Mouse (Mus musculus): ENCODE measurements around the gene Tgfb1. TPM values are rescaled to one million over a fixed set of nuclear protein-coding genes. Genes with fewer than 3 reads are reported as not detected.

Tgfb1 gene
- polyA plus RNA-seq, 1 experiment from 2014 or later, result 1.1 TPM

DNA sequence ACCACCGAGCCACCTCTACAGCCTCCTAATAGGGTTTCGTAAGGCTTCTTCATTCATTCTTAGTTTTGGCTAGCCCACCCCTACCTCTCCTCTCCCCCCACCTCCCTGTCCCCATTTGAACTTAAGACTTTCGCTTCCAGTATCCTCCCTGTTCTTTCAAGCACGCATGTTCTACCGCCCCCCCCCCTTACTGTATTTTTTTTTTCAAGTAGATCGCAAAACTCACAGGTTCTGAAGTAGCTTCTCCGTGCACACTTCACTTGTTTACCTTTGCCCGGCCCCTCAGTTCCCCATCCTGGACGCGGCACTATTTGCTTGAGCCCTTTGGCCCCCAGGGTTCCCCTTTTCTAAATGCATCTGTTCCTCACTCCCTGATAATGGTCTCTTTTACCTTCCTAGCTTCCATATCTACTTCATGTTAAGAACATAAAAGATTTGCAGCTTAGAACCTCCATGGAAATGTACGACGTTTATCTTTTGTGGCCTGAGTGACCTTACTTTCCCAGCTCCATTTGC lies 34.5 kb upstream of the Tgfb1 start:
- no peak for DNase-seq (ENCODE audit: low spot score)

DNA sequence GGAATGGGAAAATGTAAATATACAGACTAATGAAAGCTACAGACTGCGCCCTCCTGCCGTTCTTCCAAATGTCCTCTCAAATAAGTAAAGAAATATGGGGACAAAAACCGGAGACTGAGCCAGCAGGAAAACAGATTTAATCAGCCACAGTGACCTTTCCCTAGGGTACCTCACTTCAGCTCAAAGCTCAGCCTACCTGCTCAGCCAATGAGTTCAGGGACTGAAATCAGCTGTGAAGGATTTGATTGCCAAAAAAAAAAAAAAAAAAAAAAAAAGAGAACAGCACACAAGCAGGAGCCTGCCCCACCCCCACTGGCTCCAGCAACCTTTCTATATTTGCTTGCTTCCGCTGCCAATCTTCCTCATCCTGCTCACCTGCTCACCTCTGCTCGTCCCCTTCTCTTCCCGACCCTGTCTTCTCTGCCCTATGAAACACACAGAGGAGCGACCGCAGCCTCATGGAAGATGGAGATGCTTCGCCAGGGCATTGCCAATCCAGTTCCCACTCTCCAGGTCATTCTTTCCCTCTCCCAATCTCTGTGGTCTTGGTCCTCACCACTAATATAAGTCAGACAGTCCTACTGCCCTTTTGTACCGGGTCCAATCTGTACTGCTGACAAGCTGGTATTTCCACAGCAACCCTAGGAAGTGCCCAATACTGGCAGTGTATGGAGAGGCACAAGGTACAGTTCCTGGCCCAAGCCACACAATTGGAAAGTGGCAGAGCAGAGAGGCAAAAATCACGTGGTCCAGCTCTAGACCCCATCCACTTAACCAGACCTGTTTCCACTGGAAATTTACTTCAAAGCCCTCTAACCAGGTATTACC lies 31.0 kb upstream of the Tgfb1 start:
- Histone ChIP-seq H3K36me3 (ENCODE audit: control insufficient read depth, insufficient read depth, low read length) (no peaks in the 10 kb centered on the region), H3K27me3 (ENCODE audit: control insufficient read depth, insufficient read depth, low read length) (no peaks in the 10 kb centered on the region), H3K4me3 (ENCODE audit: low read depth, low read length) (no peak overlapping the region), H3K9ac (ENCODE audit: low read depth, low read length) (no peak overlapping the region), H3K4me1 (replicated peaks; ENCODE audit: control insufficient read depth, insufficient read depth, low read length) (0 out of 2 replicates have a peak, but pooled peaks cover 3% of the 10 kb centered on the region), H3K9me3 (ENCODE audit: control insufficient read depth, low read length) (no peaks in the 10 kb centered on the region), H3K27ac (ENCODE audit: low read depth, low read length) (no peak overlapping the region), H3K4me2 (replicated peaks; ENCODE audit: low read depth, low read length) (no peak overlapping the region)
- 78% methylated on average over 11 of the region's 11 CpGs for WGBS
- DNase-seq (ENCODE audit: low spot score), result no peak
- no peak for ATAC-seq (ENCODE audit: low FRiP score)

More for the DNA sequence above, 34.5 kb upstream of the Tgfb1 start:
- H3K9ac ChIP-seq (ENCODE audit: low read depth, low read length), result no peak overlapping the region
- ATAC-seq (ENCODE audit: low FRiP score), result no peak
- H3K4me1 ChIP-seq (replicated peaks; ENCODE audit: control insufficient read depth, insufficient read depth, low read length), result no peaks in the 10 kb centered on the region
- no peaks in the 10 kb centered on the region for H3K9me3 ChIP-seq (ENCODE audit: control insufficient read depth, low read length)
- no peaks in the 10 kb centered on the region for H3K36me3 ChIP-seq (ENCODE audit: control insufficient read depth, insufficient read depth, low read length)
- no peaks in the 10 kb centered on the region for H3K27me3 ChIP-seq (ENCODE audit: control insufficient read depth, insufficient read depth, low read length)
- H3K4me3 ChIP-seq (ENCODE audit: low read depth, low read length), result no peak overlapping the region
- no peak overlapping the region for H3K4me2 ChIP-seq (replicated peaks; ENCODE audit: low read depth, low read length)
- H3K27ac ChIP-seq (ENCODE audit: low read depth, low read length), result no peak overlapping the region
- WGBS, result 92% methylated on average over 11 of the region's 12 CpGs

GRCm38 (mm10) chr7:25657785-25658184 lies 29.0 kb upstream of the Tgfb1 start:
- Histone ChIP-seq H3K27ac (ENCODE audit: low read depth, low read length) (no peak overlapping the region), H3K4me2 (replicated peaks; ENCODE audit: low read depth, low read length) (peak overlapping the region; percentile 45), H3K9me3 (ENCODE audit: control insufficient read depth, low read length) (no peaks in the 10 kb centered on the region), H3K27me3 (ENCODE audit: control insufficient read depth, insufficient read depth, low read length) (no peaks in the 10 kb centered on the region), H3K9ac (ENCODE audit: low read depth, low read length) (no peak overlapping the region; the same call in 1 of the 2 replicates), H3K4me1 (replicated peaks; ENCODE audit: control insufficient read depth, insufficient read depth, low read length) (0 out of 2 replicates have a peak, but pooled peaks cover 3% of the 10 kb centered on the region), H3K4me3 (ENCODE audit: low read depth, low read length) (peak overlapping the region; percentile 67), H3K36me3 (ENCODE audit: control insufficient read depth, insufficient read depth, low read length) (no peaks in the 10 kb centered on the region)
- 40% methylated on average over 10 of the region's 10 CpGs for WGBS
- peak; percentile 3 for DNase-seq (ENCODE audit: low spot score)
- no peak for ATAC-seq (ENCODE audit: low FRiP score)

DNA sequence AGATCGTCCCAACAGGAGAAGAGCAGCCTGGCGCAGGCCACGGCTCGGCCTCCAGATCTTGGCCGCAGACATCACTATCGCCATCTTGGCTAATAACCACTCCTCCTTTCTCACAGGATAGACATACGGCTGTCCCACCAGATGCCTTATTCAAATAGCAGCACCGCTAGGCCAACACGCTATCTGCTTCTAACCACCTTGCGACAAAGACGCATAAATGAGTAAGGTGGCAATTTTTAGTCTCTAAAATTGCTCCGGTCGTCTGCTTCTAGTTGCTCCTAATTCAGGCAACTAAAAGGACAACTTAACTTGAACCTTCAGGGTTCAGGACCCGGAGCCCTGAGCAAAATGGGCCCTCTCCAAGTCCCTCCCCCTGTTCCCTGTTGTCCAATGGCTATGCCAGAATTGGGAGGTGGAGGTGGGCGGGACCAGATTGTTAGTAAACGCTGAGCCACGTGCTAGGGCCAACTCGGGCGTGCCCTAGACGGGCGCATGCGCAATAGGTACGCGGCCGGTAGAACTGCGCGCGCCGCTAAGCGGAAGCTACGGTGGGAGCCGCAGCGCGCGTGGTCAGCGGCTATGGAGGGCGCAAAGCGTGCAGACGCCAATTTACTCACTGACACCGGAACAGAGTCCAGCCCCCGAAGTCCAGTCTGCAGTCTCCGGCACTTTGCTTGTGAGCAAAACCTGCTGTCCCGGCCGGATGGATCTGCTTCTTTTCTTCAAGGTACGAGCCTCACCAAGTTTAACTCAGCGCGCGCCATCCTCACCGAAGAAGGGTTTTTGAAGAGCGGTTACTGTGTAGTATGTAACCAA lies 27.9 kb upstream of the Tgfb1 start, which contains the start of the genes Bckdha and Exosc5:
Gene Bckdha (minus strand): TSS at position 325 of the 816 bp plus-strand sequence.
Gene Exosc5 (plus strand): TSS at position 508 of the 816 bp plus-strand sequence.
- peak; percentile 100 for DNase-seq (ENCODE audit: low spot score)
- ATAC-seq (ENCODE audit: low FRiP score), result peak; percentile 100
- WGBS, result 0% methylated on average over 50 of the region's 50 CpGs
- Histone ChIP-seq H3K27me3 (ENCODE audit: control insufficient read depth, insufficient read depth, low read length) (no peaks in the 10 kb centered on the region), H3K4me2 (replicated peaks; ENCODE audit: low read depth, low read length) (peak within 1 kb of the TSS; percentile 68), H3K36me3 (ENCODE audit: control insufficient read depth, insufficient read depth, low read length) (no peaks in the 10 kb centered on the region), H3K9me3 (ENCODE audit: control insufficient read depth, low read length) (no peaks in the 10 kb centered on the region), H3K27ac (ENCODE audit: low read depth, low read length) (no peak within 1 kb of the TSS), H3K9ac (ENCODE audit: low read depth, low read length) (peak within 1 kb of the TSS; percentile 69), H3K4me3 (ENCODE audit: low read depth, low read length) (peak within 1 kb of the TSS; percentile 67), H3K4me1 (replicated peaks; ENCODE audit: control insufficient read depth, insufficient read depth, low read length) (0 out of 2 replicates have a peak, but pooled peaks cover 3% of the 10 kb centered on the region)

DNA sequence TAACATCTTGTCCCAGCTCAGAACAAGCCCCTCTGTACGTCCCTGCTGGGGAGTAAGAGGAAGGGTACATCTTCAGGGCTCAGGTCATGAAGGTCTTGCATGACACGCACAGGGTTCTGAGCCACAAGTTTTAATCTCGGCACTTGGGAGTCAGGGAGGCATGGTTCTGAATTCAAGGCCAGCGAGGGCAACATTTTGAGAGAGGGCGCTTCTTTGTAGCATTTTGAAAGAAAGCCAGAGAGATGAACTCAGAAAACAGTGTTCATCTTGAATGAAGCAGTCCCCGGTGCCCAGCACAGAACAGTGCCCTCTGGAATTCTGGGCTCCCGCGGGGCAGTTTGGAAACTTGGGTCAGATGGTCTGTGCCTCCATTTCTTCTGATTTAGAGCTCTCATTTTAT lies 20.4 kb upstream of the Tgfb1 start:
- H3K27ac ChIP-seq (ENCODE audit: low read depth, low read length), result no peak overlapping the region
- 94% methylated on average over 8 of the region's 8 CpGs for WGBS
- H3K4me3 ChIP-seq (ENCODE audit: low read depth, low read length), result no peak overlapping the region
- H3K9ac ChIP-seq (ENCODE audit: low read depth, low read length), result no peak overlapping the region
- no peaks in the 10 kb centered on the region for H3K27me3 ChIP-seq (ENCODE audit: control insufficient read depth, insufficient read depth, low read length)
- DNase-seq (ENCODE audit: low spot score), result no peak
- no peaks in the 10 kb centered on the region for H3K4me1 ChIP-seq (replicated peaks; ENCODE audit: control insufficient read depth, insufficient read depth, low read length)
- no peaks in the 10 kb centered on the region for H3K36me3 ChIP-seq (ENCODE audit: control insufficient read depth, insufficient read depth, low read length)
- H3K4me2 ChIP-seq (replicated peaks; ENCODE audit: low read depth, low read length), result no peak overlapping the region
- H3K9me3 ChIP-seq (ENCODE audit: control insufficient read depth, low read length), result no peaks in the 10 kb centered on the region
- no peak for ATAC-seq (ENCODE audit: low FRiP score)

GRCm38 (mm10) chr7:25669158-25669557 lies 17.6 kb upstream of the Tgfb1 start:
- ATAC-seq (ENCODE audit: low FRiP score) (no peak), DNase-seq (ENCODE audit: low spot score) (no peak)
- Histone ChIP-seq H3K4me1 (replicated peaks; ENCODE audit: control insufficient read depth, insufficient read depth, low read length) (no peaks in the 10 kb centered on the region), H3K27ac (ENCODE audit: low read depth, low read length) (no peak overlapping the region), H3K4me2 (replicated peaks; ENCODE audit: low read depth, low read length) (no peak overlapping the region), H3K9ac (ENCODE audit: low read depth, low read length) (no peak overlapping the region), H3K27me3 (ENCODE audit: control insufficient read depth, insufficient read depth, low read length) (peaks cover 9% of the 10 kb centered on the region), H3K4me3 (ENCODE audit: low read depth, low read length) (no peak overlapping the region), H3K36me3 (ENCODE audit: control insufficient read depth, insufficient read depth, low read length) (no peaks in the 10 kb centered on the region), H3K9me3 (ENCODE audit: control insufficient read depth, low read length) (no peaks in the 10 kb centered on the region)
- WGBS, result 84% methylated on average over 10 of the region's 10 CpGs

DNA sequence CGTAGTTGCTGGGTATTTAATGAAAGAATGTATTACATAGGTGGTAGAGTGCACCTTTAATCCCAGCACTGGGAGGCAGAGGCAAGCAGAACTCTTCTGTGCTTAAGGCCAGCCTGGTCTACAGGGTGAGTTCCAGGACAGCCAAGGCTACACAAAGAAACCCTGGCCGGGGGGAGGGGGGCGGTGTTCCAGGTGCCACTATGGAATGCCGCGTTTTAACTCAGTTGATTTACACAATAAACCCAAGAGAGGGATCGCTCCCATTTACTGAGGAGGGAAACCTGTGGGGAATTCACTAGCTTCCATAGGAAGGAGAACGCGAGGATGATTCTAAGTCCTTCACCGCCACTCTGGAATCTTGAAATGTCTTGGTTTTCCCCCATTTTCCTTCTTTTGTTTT lies 17.2 kb upstream of the Tgfb1 start:
- H3K27me3 ChIP-seq (ENCODE audit: control insufficient read depth, insufficient read depth, low read length), result peaks cover 14% of the 10 kb centered on the region
- H3K36me3 ChIP-seq (ENCODE audit: control insufficient read depth, insufficient read depth, low read length), result no peaks in the 10 kb centered on the region
- no peaks in the 10 kb centered on the region; the same call in 1 of the 2 replicates for H3K4me1 ChIP-seq (replicated peaks; ENCODE audit: control insufficient read depth, insufficient read depth, low read length)
- no peak overlapping the region for H3K4me2 ChIP-seq (replicated peaks; ENCODE audit: low read depth, low read length)
- 85% methylated on average over 9 of the region's 9 CpGs for WGBS
- DNase-seq (ENCODE audit: low spot score) (no peak), ATAC-seq (ENCODE audit: low FRiP score) (no peak)
- H3K9me3 ChIP-seq (ENCODE audit: control insufficient read depth, low read length), result no peaks in the 10 kb centered on the region
- no peak overlapping the region for H3K9ac ChIP-seq (ENCODE audit: low read depth, low read length)
- H3K27ac ChIP-seq (ENCODE audit: low read depth, low read length), result no peak overlapping the region
- no peak overlapping the region for H3K4me3 ChIP-seq (ENCODE audit: low read depth, low read length)

- Histone ChIP-seq H3K4me1 (replicated peaks; ENCODE audit: control insufficient read depth, insufficient read depth, low read length) (no peaks in the 10 kb centered on the region; the same call in 1 of the 2 replicates), H3K27me3 (ENCODE audit: control insufficient read depth, insufficient read depth, low read length) (peaks cover 19% of the 10 kb centered on the region), H3K27ac (ENCODE audit: low read depth, low read length) (no peak overlapping the region), H3K4me3 (ENCODE audit: low read depth, low read length) (no peak overlapping the region), H3K36me3 (ENCODE audit: control insufficient read depth, insufficient read depth, low read length) (no peaks in the 10 kb centered on the region), H3K9ac (ENCODE audit: low read depth, low read length) (no peak overlapping the region), H3K4me2 (replicated peaks; ENCODE audit: low read depth, low read length) (no peak overlapping the region), H3K9me3 (ENCODE audit: control insufficient read depth, low read length) (no peaks in the 10 kb centered on the region)
- DNase-seq (ENCODE audit: low spot score) (no peak), ATAC-seq (ENCODE audit: low FRiP score) (no peak)
- WGBS, result 93% methylated on average over 4 of the region's 4 CpGs
Observed at GRCm38 (mm10) chr7:25670096-25670495, 16.7 kb upstream of the Tgfb1 start.
